Mouse (Mus musculus) stomach, embryonic 14.5 days (tissue): ENCODE measurements at regions not wholly inside any gene's neighbourhood (a gene's known extent, or its start where the extent isn't known, plus 50 kb on each side); places are given as distances from the start of the nearest gene placed in this dataset.

Experiments used
- ATAC-seq: fragments of 200-750 bp; cut with Nextera tagmentation; 2 replicates; pipeline ENCODE4 v1.8.0; 2017; ENCODE audit warnings: low read depth, moderate TSS enrichment; ENCODE audit not compliant: insufficient number of reproducible peaks, insufficient read depth, low FRiP score
- H3K27ac ChIP-seq: fragments of 300-500 bp; sonication (generic); 2 replicates; pipeline ENCODE4 v1.5.1; 2014; ENCODE audit warnings: mild to moderate bottlenecking, low read length, moderate library complexity, mixed read lengths
- H3K27me3 ChIP-seq: fragments of 300-500 bp; sonication (generic); 2 replicates; pipeline ENCODE4 v1.6.1; 2014; ENCODE audit warnings: low read length, control low read depth, mixed read lengths; ENCODE audit not compliant: control insufficient read depth, insufficient read depth
- H3K36me3 ChIP-seq: fragments of 300-500 bp; sonication (generic); 2 replicates; pipeline ENCODE4 v1.6.1; 2014; ENCODE audit warnings: mild to moderate bottlenecking, control low read depth, low read length, moderate library complexity, mixed read lengths; ENCODE audit not compliant: control insufficient read depth, insufficient read depth
- H3K4me1 ChIP-seq: fragments of 300-500 bp; sonication (generic); 2 replicates; pipeline ENCODE4 v1.6.1; 2014; ENCODE audit warnings: low read length, control low read depth, mixed read lengths; ENCODE audit not compliant: control insufficient read depth, insufficient read depth
- H3K4me2 ChIP-seq: fragments of 300-500 bp; sonication (generic); replicated peaks from 2 replicates; pipeline ENCODE4 v1.6.1; 2014; ENCODE audit warnings: low read depth, low read length, control low read depth
- H3K4me3 ChIP-seq: fragments of 300-500 bp; sonication (generic); 2 replicates; pipeline ENCODE4 v1.5.1; 2014; ENCODE audit warnings: low read depth, low read length, control low read depth
- H3K9ac ChIP-seq: fragments of 300-500 bp; sonication (generic); replicated peaks from 2 replicates; pipeline ENCODE4 v1.6.1; 2014; ENCODE audit warnings: low read depth, mild to moderate bottlenecking, control low read depth, low read length, moderate library complexity, mixed read lengths
- H3K9me3 ChIP-seq: fragments of 300-500 bp; sonication (generic); 2 replicates; pipeline ENCODE4 v1.6.1; 2016; ENCODE audit warnings: low read depth, low read length, control low read depth; ENCODE audit not compliant: control insufficient read depth
- WGBS: fragments of 180-500 bp; shearing (Covaris S2); extraction: QIAGEN DNeasy Blood & Tissue Kit; methylation state at CpG from one replicate; pipeline ENCODE4 v1.1.7; 2014; 5-methylcytosine and 5-hydroxymethylcytosine counted together

DNA sequence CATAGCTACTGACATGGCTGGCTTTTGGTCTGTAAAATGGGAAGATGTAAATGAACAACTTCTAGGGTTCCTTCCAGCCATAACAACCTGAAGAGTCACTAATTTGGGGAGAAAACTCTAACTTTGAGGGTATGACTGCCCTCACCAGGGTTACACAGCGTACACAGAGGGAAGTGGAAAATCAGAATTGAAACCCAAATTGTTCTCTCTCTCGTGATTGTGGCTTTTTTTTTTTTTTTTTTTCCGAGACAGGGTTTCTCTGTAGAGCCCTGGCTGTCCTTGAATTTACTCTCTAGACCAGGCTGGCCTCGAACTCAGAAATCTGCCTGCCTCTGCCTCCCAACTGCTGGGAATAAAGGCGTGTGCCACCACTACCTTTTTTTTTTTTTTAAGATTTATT lies 80.4 kb upstream of the Pmfbp1 start:
- Histone ChIP-seq H3K9ac (no peak overlapping the region), H3K4me3 (no peak overlapping the region), H3K36me3 (no peaks in the 10 kb centered on the region), H3K9me3 (no peaks in the 10 kb centered on the region), H3K4me1 (no peaks in the 10 kb centered on the region), H3K4me2 (no peak overlapping the region), H3K27me3 (no peaks in the 10 kb centered on the region), H3K27ac (no peak overlapping the region)
- ATAC-seq, result no peak
- WGBS, result 91% methylated on average over 5 of the region's 5 CpGs

DNA sequence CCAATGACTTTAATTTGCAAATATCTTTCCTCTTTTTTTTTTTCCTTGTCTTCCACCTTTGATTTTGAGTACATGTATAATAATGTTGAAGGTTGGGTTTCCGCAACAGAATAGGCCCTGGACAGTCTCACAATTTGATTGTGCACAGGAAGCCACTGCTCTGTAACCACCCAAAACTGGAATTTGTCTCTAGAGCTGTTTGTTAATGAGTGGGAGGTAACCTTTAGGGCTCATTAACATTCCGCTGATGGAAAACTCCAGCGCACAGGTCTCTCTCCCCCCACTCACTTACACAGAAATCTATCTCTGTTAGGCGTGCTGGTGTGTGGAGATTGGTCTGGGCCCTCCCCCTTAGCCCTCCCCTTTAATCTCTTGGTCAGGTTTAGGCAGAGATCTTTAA lies 78.5 kb upstream of the Pmfbp1 start:
- Histone ChIP-seq H3K27me3 (no peaks in the 10 kb centered on the region), H3K36me3 (no peaks in the 10 kb centered on the region), H3K9ac (no peak overlapping the region), H3K4me3 (no peak overlapping the region), H3K4me2 (no peak overlapping the region), H3K9me3 (no peaks in the 10 kb centered on the region), H3K27ac (no peak overlapping the region), H3K4me1 (no peaks in the 10 kb centered on the region)
- 56% methylated on average over 4 of the region's 4 CpGs for WGBS
- ATAC-seq, result no peak

DNA sequence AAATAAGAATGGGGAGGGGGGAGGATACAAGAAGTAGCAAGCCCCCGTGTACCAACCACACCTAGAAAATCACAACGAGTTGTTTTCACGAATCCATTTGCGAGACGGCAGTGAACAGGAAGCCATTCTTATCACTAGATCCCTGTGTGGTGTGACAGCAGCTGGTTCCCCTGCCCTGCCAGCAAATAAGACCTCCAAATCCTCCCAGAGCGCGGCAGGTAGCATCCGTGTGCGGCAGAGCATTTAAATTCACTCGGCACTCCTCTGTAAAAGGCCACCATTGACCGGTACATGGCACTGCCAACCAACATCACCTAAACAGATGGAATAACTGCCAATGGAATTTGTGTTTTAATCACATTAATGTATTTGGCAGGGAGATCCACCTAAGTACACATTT lies 77.9 kb upstream of the Pmfbp1 start:
- H3K27me3 ChIP-seq, result no peaks in the 10 kb centered on the region
- H3K4me2 ChIP-seq, result no peak overlapping the region
- H3K27ac ChIP-seq, result no peak overlapping the region
- no peak for ATAC-seq
- H3K9me3 ChIP-seq, result no peaks in the 10 kb centered on the region
- no peaks in the 10 kb centered on the region for H3K4me1 ChIP-seq
- 74% methylated on average over 11 of the region's 11 CpGs for WGBS
- no peak overlapping the region for H3K4me3 ChIP-seq
- no peak overlapping the region for H3K9ac ChIP-seq
- no peaks in the 10 kb centered on the region for H3K36me3 ChIP-seq

DNA sequence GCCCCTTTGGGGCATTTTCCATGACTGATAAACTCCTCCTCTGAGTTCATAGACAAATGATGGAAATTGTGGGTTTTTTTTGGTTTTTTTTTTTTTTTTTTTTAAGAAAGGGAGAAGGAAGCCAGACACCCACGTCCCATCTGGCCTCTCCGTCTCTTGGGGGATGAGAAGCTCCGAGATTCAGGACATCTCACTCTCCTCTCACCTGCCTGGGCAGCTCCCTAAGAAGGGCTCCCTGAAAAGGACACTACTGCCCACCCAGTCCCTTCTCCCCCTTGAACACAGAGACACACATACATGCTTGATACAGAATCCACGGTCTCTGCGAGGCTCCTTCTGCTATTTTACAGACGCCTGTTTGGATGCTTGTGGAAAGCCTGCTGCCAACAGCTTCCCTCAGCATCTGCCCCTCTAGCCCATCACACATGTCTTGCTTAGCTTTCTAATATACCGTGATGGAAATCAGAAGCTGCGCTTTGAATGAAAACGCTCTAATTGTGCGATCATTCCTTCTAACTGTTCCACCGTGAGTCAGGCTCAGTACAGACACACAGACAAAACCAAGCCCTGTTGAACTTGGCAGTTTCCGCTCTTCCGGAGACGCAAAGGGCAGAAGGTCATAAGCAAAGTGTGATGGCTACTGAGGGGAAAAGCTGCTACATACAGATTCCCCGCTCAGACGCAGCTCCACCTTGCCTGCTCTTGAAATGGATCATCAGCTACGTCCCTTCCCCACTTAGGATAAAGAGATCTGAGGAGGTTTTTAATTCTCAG lies 77.3 kb upstream of the Pmfbp1 start:
- Histone ChIP-seq H3K4me3 (no peak overlapping the region), H3K9me3 (no peaks in the 10 kb centered on the region), H3K27ac (no peak overlapping the region), H3K4me1 (no peaks in the 10 kb centered on the region), H3K36me3 (no peaks in the 10 kb centered on the region), H3K4me2 (no peak overlapping the region), H3K27me3 (no peaks in the 10 kb centered on the region), H3K9ac (no peak overlapping the region)
- 67% methylated on average over 17 of the region's 17 CpGs for WGBS
- no peak for ATAC-seq

DNA sequence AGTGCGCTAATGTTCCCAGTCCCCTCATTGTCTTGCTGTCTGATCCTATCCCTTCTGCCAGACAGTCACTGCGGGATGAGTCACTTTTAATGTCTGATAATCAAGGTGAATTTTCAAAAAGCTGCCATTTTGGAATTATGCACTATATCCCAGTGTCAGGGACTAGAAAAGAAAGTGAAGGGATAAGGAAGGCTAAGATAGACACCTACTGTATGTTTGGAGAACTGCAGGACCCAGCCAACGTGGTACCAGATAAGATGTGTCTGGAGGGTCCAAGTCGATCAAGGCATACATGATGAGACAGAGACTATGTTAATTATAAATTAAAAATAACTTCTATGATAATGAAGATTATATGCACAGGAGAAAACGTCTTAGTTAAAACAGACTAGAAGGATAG lies 76.6 kb upstream of the Pmfbp1 start:
- no peak for ATAC-seq
- Histone ChIP-seq H3K4me3 (no peak overlapping the region), H3K9me3 (no peaks in the 10 kb centered on the region), H3K4me1 (no peaks in the 10 kb centered on the region), H3K27ac (no peak overlapping the region), H3K36me3 (no peaks in the 10 kb centered on the region), H3K4me2 (no peak overlapping the region), H3K9ac (no peak overlapping the region), H3K27me3 (no peaks in the 10 kb centered on the region)
- 36% methylated on average over 5 of the region's 5 CpGs for WGBS

DNA sequence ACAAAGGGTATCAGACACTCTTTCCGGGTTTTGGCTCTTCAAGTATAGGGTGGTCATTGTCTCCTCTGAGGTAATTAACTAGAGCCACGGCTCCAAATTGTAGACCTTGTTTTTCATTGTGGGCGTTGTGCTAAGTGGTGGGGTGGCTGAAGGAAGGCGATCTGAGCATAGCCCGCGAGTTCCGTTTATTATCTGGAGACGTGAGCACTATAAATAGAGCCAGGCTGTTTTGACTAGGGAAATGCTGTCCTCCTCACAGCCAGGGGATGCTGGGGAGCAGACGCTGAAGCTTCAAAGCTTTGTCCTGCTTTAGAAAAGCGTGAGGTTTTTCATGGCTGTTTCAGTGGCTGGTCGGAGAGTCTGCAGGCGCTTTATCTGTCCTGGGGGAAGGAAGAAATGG lies 75.9 kb upstream of the Pmfbp1 start:
- Histone ChIP-seq H3K4me3 (no peak overlapping the region), H3K36me3 (no peaks in the 10 kb centered on the region), H3K4me1 (no peaks in the 10 kb centered on the region), H3K4me2 (no peak overlapping the region), H3K9me3 (no peaks in the 10 kb centered on the region), H3K27me3 (no peaks in the 10 kb centered on the region), H3K9ac (no peak overlapping the region), H3K27ac (no peak overlapping the region)
- no peak for ATAC-seq
- WGBS, result 48% methylated on average over 12 of the region's 12 CpGs

DNA sequence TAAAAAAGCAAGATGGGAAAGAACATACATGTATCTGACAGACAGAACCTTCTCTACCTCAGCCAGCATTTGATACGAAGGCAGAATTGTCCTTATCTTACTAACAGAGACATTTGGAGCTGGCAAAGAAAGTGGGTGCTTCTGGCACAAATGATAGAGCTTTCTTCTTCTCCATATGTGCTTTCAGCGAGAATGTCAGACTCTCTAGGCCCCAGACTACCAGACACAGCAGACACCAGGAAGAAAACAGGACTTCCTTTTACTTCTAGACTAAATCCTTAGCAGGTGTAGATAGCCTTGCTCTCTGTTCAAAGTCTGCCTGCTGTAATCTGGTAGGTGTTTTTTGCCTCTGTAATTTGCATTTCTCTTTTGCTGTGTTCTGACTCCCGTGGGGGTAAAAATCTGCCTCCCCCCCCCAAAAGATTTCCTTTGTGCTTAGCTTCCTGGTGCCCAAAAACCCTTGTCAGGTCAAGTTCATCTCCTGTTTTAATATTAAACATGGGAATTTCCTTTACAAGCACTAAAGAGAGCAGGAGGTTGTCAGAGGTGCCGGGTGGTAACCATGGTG lies 74.7 kb upstream of the Pmfbp1 start:
- Histone ChIP-seq H3K4me1 (no peaks in the 10 kb centered on the region), H3K4me2 (no peak overlapping the region), H3K36me3 (no peaks in the 10 kb centered on the region), H3K27me3 (no peaks in the 10 kb centered on the region), H3K4me3 (no peak overlapping the region), H3K27ac (no peak overlapping the region), H3K9me3 (no peaks in the 10 kb centered on the region), H3K9ac (no peak overlapping the region)
- 59% methylated on average over 4 of the region's 4 CpGs for WGBS
- no peak for ATAC-seq

DNA sequence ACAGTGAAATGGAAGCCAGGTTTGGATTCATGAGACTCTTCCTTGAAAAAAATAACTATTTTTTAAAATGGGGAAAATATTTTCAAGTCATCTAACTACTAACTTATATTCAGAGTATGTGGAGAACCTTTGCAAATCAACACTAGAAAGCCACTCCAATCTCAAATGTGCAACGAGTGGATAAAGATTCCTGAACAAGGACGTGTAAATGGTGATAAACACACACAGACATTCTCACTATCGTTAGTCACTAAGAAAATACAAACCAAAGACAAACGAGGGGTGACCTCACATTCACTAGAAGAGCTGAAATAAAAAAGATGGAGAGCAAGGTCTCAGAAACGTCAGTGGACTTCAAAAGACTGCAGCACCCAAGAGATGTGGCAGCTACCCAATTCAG lies 69.8 kb upstream of the Pmfbp1 start:
- ATAC-seq, result no peak
- WGBS, result 63% methylated on average over 5 of the region's 5 CpGs

DNA sequence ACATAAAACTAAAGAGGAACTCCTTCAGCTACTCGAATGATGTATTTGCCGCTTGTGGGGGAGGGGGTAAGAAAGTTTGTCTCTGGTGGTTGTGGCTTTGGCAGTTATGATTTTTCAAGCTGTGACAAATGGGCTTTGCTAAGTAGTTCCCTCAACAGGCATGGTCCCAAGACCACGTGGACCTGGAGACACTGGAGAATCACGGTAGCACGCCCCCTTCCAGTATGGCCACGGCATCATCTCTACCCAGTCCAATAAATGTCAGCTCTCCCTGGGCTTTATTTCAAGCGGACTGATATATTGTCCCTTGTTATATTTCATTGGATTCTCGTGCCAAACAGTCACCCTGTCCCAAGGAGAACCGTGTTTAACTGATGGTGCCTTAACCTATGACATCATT lies 65.3 kb upstream of the Pmfbp1 start:
- Histone ChIP-seq H3K4me1 (no peaks in the 10 kb centered on the region), H3K9me3 (no peaks in the 10 kb centered on the region), H3K36me3 (no peaks in the 10 kb centered on the region), H3K9ac (no peak overlapping the region), H3K27me3 (no peaks in the 10 kb centered on the region), H3K27ac (no peak overlapping the region), H3K4me2 (no peak overlapping the region), H3K4me3 (no peak overlapping the region)
- WGBS, result 69% methylated on average over 9 of the region's 9 CpGs
- ATAC-seq, result no peak

More for the DNA sequence above, 69.8 kb upstream of the Pmfbp1 start:
- Histone ChIP-seq H3K4me2 (no peak overlapping the region), H3K36me3 (no peaks in the 10 kb centered on the region), H3K27me3 (no peaks in the 10 kb centered on the region), H3K9ac (no peak overlapping the region), H3K9me3 (no peaks in the 10 kb centered on the region), H3K27ac (no peak overlapping the region), H3K4me3 (no peak overlapping the region), H3K4me1 (no peaks in the 10 kb centered on the region)
